Mouse (Mus musculus): ENCODE data around the gene Pnpla2.

- TF ChIP-seq CTCF (conservative IDR thresholded peaks at IDR 0.05; ENCODE audit: low read length) = no peak
- TF ChIP-seq NANOG (IDR thresholded peaks at IDR 0.05; ENCODE audit: borderline replicate concordance, low read length) = no peak
- no peak for TF ChIP-seq POU5F1 (IDR thresholded peaks at IDR 0.05; ENCODE audit: borderline replicate concordance, low read length)
Measured at GRCm38 (mm10) chr7:141475805-141476158, 20.8 kb downstream of the Pnpla2 start.
